Mouse (Mus musculus): ENCODE results near the gene Anxa6. TPM values are rescaled to one million over a fixed set of nuclear protein-coding genes. Genes with fewer than 3 reads are reported as not detected.
A peak's percentile ranks its signal among the peaks of the same experiment; 100 is the strongest.

Gene Anxa6
- polyA plus RNA-seq, 1 experiment, result 169 TPM

GRCm38 (mm10) chr11:55069023-55069422, 35.8 kb upstream of the Anxa6 start:
- no peak for TF ChIP-seq CTCF (IDR thresholded peaks at IDR 0.05; ENCODE audit: low read depth, low read length)
- TF ChIP-seq POLR2A (IDR thresholded peaks at IDR 0.05; ENCODE audit: borderline replicate concordance, low read depth, low read length), result no peak
- Histone ChIP-seq H3K27ac (ENCODE audit: insufficient read depth, low read depth, low read length) (no peak overlapping the region), H3K4me1 (ENCODE audit: control insufficient read depth, insufficient read depth, low read length) (no peaks in the 10 kb centered on the region), H3K4me3 (ENCODE audit: insufficient read depth, low read length) (no peak overlapping the region)

GRCm38 (mm10) chr11:55066921-55067320, 33.7 kb upstream of the Anxa6 start:
- TF ChIP-seq CTCF (IDR thresholded peaks at IDR 0.05; ENCODE audit: low read depth, low read length), result no peak
- no peak for TF ChIP-seq POLR2A (IDR thresholded peaks at IDR 0.05; ENCODE audit: borderline replicate concordance, low read depth, low read length)
- no peak overlapping the region for H3K27ac ChIP-seq (ENCODE audit: insufficient read depth, low read depth, low read length)
- H3K4me1 ChIP-seq (ENCODE audit: control insufficient read depth, insufficient read depth, low read length), result no peaks in the 10 kb centered on the region
- no peak overlapping the region for H3K4me3 ChIP-seq (ENCODE audit: insufficient read depth, low read length)

- no peaks in the 10 kb centered on the region for H3K4me1 ChIP-seq (ENCODE audit: control insufficient read depth, insufficient read depth, low read length)
- no peak overlapping the region for H3K27ac ChIP-seq (ENCODE audit: insufficient read depth, low read depth, low read length)
- H3K4me3 ChIP-seq (ENCODE audit: insufficient read depth, low read length), result no peak overlapping the region
- TF ChIP-seq POLR2A (IDR thresholded peaks at IDR 0.05; ENCODE audit: borderline replicate concordance, low read depth, low read length) (no peak), CTCF (IDR thresholded peaks at IDR 0.05; ENCODE audit: low read depth, low read length) (no peak)
Measured at GRCm38 (mm10) chr11:55062856-55063255, 29.6 kb upstream of the Anxa6 start.

GRCm38 (mm10) chr11:55060802-55061201, 27.6 kb upstream of the Anxa6 start:
- TF ChIP-seq POLR2A (IDR thresholded peaks at IDR 0.05; ENCODE audit: borderline replicate concordance, low read depth, low read length), result no peak
- Histone ChIP-seq H3K4me1 (ENCODE audit: control insufficient read depth, insufficient read depth, low read length) (no peaks in the 10 kb centered on the region), H3K27ac (ENCODE audit: insufficient read depth, low read depth, low read length) (no peak overlapping the region), H3K4me3 (ENCODE audit: insufficient read depth, low read length) (no peak overlapping the region)

- H3K4me3 ChIP-seq (ENCODE audit: insufficient read depth, low read length), result no peak overlapping the region
- H3K4me1 ChIP-seq (ENCODE audit: control insufficient read depth, insufficient read depth, low read length), result no peaks in the 10 kb centered on the region
- TF ChIP-seq POLR2A (IDR thresholded peaks at IDR 0.05; ENCODE audit: borderline replicate concordance, low read depth, low read length), result no peak
- TF ChIP-seq CTCF (IDR thresholded peaks at IDR 0.05; ENCODE audit: low read depth, low read length), result no peak
- no peak overlapping the region for H3K27ac ChIP-seq (ENCODE audit: insufficient read depth, low read depth, low read length)
Measured at GRCm38 (mm10) chr11:55057511-55057910, 24.3 kb upstream of the Anxa6 start.

GRCm38 (mm10) chr11:55050837-55051510, 17.7 kb upstream of the Anxa6 start:
- TF ChIP-seq POLR2A (IDR thresholded peaks at IDR 0.05; ENCODE audit: borderline replicate concordance, low read depth, low read length), result no peak
- TF ChIP-seq CTCF (IDR thresholded peaks at IDR 0.05; ENCODE audit: low read depth, low read length), result no peak
- Histone ChIP-seq H3K4me1 (ENCODE audit: control insufficient read depth, insufficient read depth, low read length) (peaks cover 6% of the 10 kb centered on the region; the same call in 1 of the 2 replicates), H3K4me3 (ENCODE audit: insufficient read depth, low read length) (no peak overlapping the region), H3K27ac (ENCODE audit: insufficient read depth, low read depth, low read length) (no peak overlapping the region)

GRCm38 (mm10) chr11:55046600-55046999, 13.4 kb upstream of the Anxa6 start:
- H3K27ac ChIP-seq (ENCODE audit: insufficient read depth, low read depth, low read length), result no peak overlapping the region
- peak; percentile 44 for TF ChIP-seq CTCF (IDR thresholded peaks at IDR 0.05; ENCODE audit: low read depth, low read length)
- TF ChIP-seq POLR2A (IDR thresholded peaks at IDR 0.05; ENCODE audit: borderline replicate concordance, low read depth, low read length), result no peak
- H3K4me1 ChIP-seq (ENCODE audit: control insufficient read depth, insufficient read depth, low read length), result peaks cover 6% of the 10 kb centered on the region; the same call in 1 of the 2 replicates
- H3K4me3 ChIP-seq (ENCODE audit: insufficient read depth, low read length), result no peak overlapping the region

GRCm38 (mm10) chr11:55041348-55041747, 8.1 kb upstream of the Anxa6 start:
- Histone ChIP-seq H3K4me3 (ENCODE audit: insufficient read depth, low read length) (no peak overlapping the region), H3K4me1 (ENCODE audit: control insufficient read depth, insufficient read depth, low read length) (no peaks in the 10 kb centered on the region), H3K27ac (ENCODE audit: insufficient read depth, low read depth, low read length) (no peak overlapping the region)
- TF ChIP-seq CTCF (IDR thresholded peaks at IDR 0.05; ENCODE audit: low read depth, low read length), result peak; percentile 51; the same call in 1 of the 2 replicates
- TF ChIP-seq POLR2A (IDR thresholded peaks at IDR 0.05; ENCODE audit: borderline replicate concordance, low read depth, low read length), result no peak

- TF ChIP-seq CTCF (IDR thresholded peaks at IDR 0.05; ENCODE audit: low read depth, low read length), result peak; percentile 86
- TF ChIP-seq POLR2A (IDR thresholded peaks at IDR 0.05; ENCODE audit: borderline replicate concordance, low read depth, low read length), result no peak
- Histone ChIP-seq H3K4me3 (ENCODE audit: insufficient read depth, low read length) (no peak overlapping the region), H3K27ac (ENCODE audit: insufficient read depth, low read depth, low read length) (no peak overlapping the region), H3K4me1 (ENCODE audit: control insufficient read depth, insufficient read depth, low read length) (peaks cover 3% of the 10 kb centered on the region; the same call in 1 of the 2 replicates)
Measured at GRCm38 (mm10) chr11:55039591-55039990, 6.3 kb upstream of the Anxa6 start.

- Histone ChIP-seq H3K4me1 (ENCODE audit: control insufficient read depth, insufficient read depth, low read length) (peaks cover 9% of the 10 kb centered on the region), H3K27ac (ENCODE audit: insufficient read depth, low read depth, low read length) (no peak overlapping the region), H3K4me3 (ENCODE audit: insufficient read depth, low read length) (no peak overlapping the region)
- TF ChIP-seq CTCF (IDR thresholded peaks at IDR 0.05; ENCODE audit: low read depth, low read length) (no peak), POLR2A (IDR thresholded peaks at IDR 0.05; ENCODE audit: borderline replicate concordance, low read depth, low read length) (no peak)
Measured at GRCm38 (mm10) chr11:55036601-55037000, 3.4 kb upstream of the Anxa6 start.

Data from bone marrow macrophage, adult 2 months (primary cell).